Mouse (Mus musculus): ENCODE measurements at regions not wholly inside any gene's neighbourhood (a gene's known extent, or its start where the extent isn't known, plus 50 kb on each side); places are given as distances from the start of the nearest gene placed in this dataset.
"Not testable (repeated sequence)": the region's sequence is repeated elsewhere in the genome, so short reads cannot be mapped to it uniquely, and the experiment has no call there.

GRCm38 (mm10) chr6:117756176-117756575 is 84.8 kb upstream of the Zfp637 start:
- H3K4me1 ChIP-seq (ENCODE audit: control insufficient read depth, insufficient read depth, insufficient read length, low read length): no peaks in the 10 kb centered on the region
- H3K4me3 ChIP-seq (ENCODE audit: insufficient read depth, low read depth, low read length): no peak overlapping the region

GRCm38 (mm10) chr6:117758516-117758915 is 82.5 kb upstream of the Zfp637 start:
- not testable (repeated sequence) for H3K4me3 ChIP-seq (ENCODE audit: insufficient read depth, low read depth, low read length); H3K27ac ChIP-seq (replicated peaks; ENCODE audit: low read depth, low read length); H3K4me1 ChIP-seq (ENCODE audit: control insufficient read depth, insufficient read depth, insufficient read length, low read length)

More at GRCm38 (mm10) chr6:117756176-117756575, 84.8 kb upstream of the Zfp637 start:
- H3K27ac ChIP-seq (replicated peaks; ENCODE audit: low read depth, low read length): no peak overlapping the region

- Histone ChIP-seq H3K4me3 (ENCODE audit: insufficient read depth, low read depth, low read length) (no peak overlapping the region), H3K4me1 (ENCODE audit: control insufficient read depth, insufficient read depth, insufficient read length, low read length) (no peaks in the 10 kb centered on the region), H3K27ac (replicated peaks; ENCODE audit: low read depth, low read length) (no peak overlapping the region)
Observed at GRCm38 (mm10) chr6:117771506-117771905, 69.5 kb upstream of the Zfp637 start.

- no peak overlapping the region for H3K27ac ChIP-seq (replicated peaks; ENCODE audit: low read depth, low read length)
- no peaks in the 10 kb centered on the region for H3K4me1 ChIP-seq (ENCODE audit: control insufficient read depth, insufficient read depth, insufficient read length, low read length)
- no peak overlapping the region for H3K4me3 ChIP-seq (ENCODE audit: insufficient read depth, low read depth, low read length)
Observed at GRCm38 (mm10) chr6:117772396-117772795, 68.6 kb upstream of the Zfp637 start.

GRCm38 (mm10) chr6:117775304-117776050 is 65.5 kb upstream of the Zfp637 start:
- Histone ChIP-seq H3K27ac (replicated peaks; ENCODE audit: low read depth, low read length) (no peak overlapping the region), H3K4me3 (ENCODE audit: insufficient read depth, low read depth, low read length) (no peak overlapping the region), H3K4me1 (ENCODE audit: control insufficient read depth, insufficient read depth, insufficient read length, low read length) (peaks cover 9% of the 10 kb centered on the region)

- H3K4me1 ChIP-seq (ENCODE audit: control insufficient read depth, insufficient read depth, insufficient read length, low read length): peaks cover 13% of the 10 kb centered on the region
- H3K4me3 ChIP-seq (ENCODE audit: insufficient read depth, low read depth, low read length): no peak overlapping the region
- H3K27ac ChIP-seq (replicated peaks; ENCODE audit: low read depth, low read length): peak overlapping the region; percentile 85
Observed at GRCm38 (mm10) chr6:117778027-117778426, 63.0 kb upstream of the Zfp637 start.

- peak overlapping the region; percentile 85 for H3K27ac ChIP-seq (replicated peaks; ENCODE audit: low read depth, low read length)
- no peak overlapping the region for H3K4me3 ChIP-seq (ENCODE audit: insufficient read depth, low read depth, low read length)
Observed at GRCm38 (mm10) chr6:117778481-117778880, 62.5 kb upstream of the Zfp637 start.

GRCm38 (mm10) chr6:117779020-117779419 is 62.0 kb upstream of the Zfp637 start:
- Histone ChIP-seq H3K27ac (replicated peaks; ENCODE audit: low read depth, low read length) (peak overlapping the region; percentile 85), H3K4me3 (ENCODE audit: insufficient read depth, low read depth, low read length) (no peak overlapping the region), H3K4me1 (ENCODE audit: control insufficient read depth, insufficient read depth, insufficient read length, low read length) (peaks cover 18% of the 10 kb centered on the region)

More at GRCm38 (mm10) chr6:117778481-117778880, 62.5 kb upstream of the Zfp637 start:
- peaks cover 16% of the 10 kb centered on the region for H3K4me1 ChIP-seq (ENCODE audit: control insufficient read depth, insufficient read depth, insufficient read length, low read length)

- Histone ChIP-seq H3K27ac (replicated peaks; ENCODE audit: low read depth, low read length) (no peak overlapping the region), H3K4me1 (ENCODE audit: control insufficient read depth, insufficient read depth, insufficient read length, low read length) (peaks cover 3% of the 10 kb centered on the region), H3K4me3 (ENCODE audit: insufficient read depth, low read depth, low read length) (no peak overlapping the region)
Observed at GRCm38 (mm10) chr6:117788580-117789540, 52.1 kb upstream of the Zfp637 start.

- H3K4me3 ChIP-seq (ENCODE audit: insufficient read depth, low read depth, low read length): no peak overlapping the region
Observed at GRCm38 (mm10) chr6:117790581-117790980, 50.4 kb upstream of the Zfp637 start.

More at GRCm38 (mm10) chr6:117790581-117790980, 50.4 kb upstream of the Zfp637 start:
- no peak overlapping the region for H3K27ac ChIP-seq (replicated peaks; ENCODE audit: low read depth, low read length)
- H3K4me1 ChIP-seq (ENCODE audit: control insufficient read depth, insufficient read depth, insufficient read length, low read length): peaks cover 3% of the 10 kb centered on the region

All from brown adipose tissue, adult 24 weeks (tissue).